Mouse (Mus musculus) brain, embryonic 14.5 days (tissue): ENCODE measurements around the gene Myom1.

Source experiments
- CTCF ChIP-seq: fragments of 200-500 bp; IDR thresholded peaks from 2 replicates; pipeline ENCODE4 v1.5.1; 2012; ENCODE audit warnings: inconsistent platforms, mild to moderate bottlenecking, moderate library complexity, borderline replicate concordance; ENCODE audit not compliant: insufficient read depth, insufficient read length; ENCODE audit errors: extremely low read depth
- POLR2A ChIP-seq: fragments of 200-500 bp; IDR thresholded peaks from 2 replicates; pipeline ENCODE4 v1.6.1; 2012; ENCODE audit warnings: mild to moderate bottlenecking, inconsistent platforms, borderline replicate concordance; ENCODE audit not compliant: poor library complexity, insufficient read depth, insufficient read length, severe bottlenecking; ENCODE audit errors: extremely low read depth

- TF ChIP-seq CTCF (no peak), POLR2A (no peak)
Observed at GRCm38 (mm10) chr17:71001067-71001466, 1.4 kb upstream of the Myom1 start.
